Mouse (Mus musculus): ENCODE data around the gene Hmgn3.

Gene Hmgn3

GRCm38 (mm10) chr9:83110406-83111116, 35.9 kb downstream of the Hmgn3 start:
- Histone ChIP-seq H3K27me3 (ENCODE audit: insufficient read depth, low read length) (no peaks in the 10 kb centered on the region), H3K4me3 (replicated peaks; ENCODE audit: low read length) (no peak overlapping the region), H3K36me3 (ENCODE audit: insufficient read depth, low read length) (no peaks in the 10 kb centered on the region), H3K4me1 (replicated peaks; ENCODE audit: low read depth, low read length) (no peaks in the 10 kb centered on the region), H3K9me3 (ENCODE audit: low read length) (no peaks in the 10 kb centered on the region)
- TF ChIP-seq POU5F1 (IDR thresholded peaks at IDR 0.05; ENCODE audit: borderline replicate concordance, low read length), result no peak
- no peak for TF ChIP-seq CTCF (conservative IDR thresholded peaks at IDR 0.05; ENCODE audit: low read length)
- TF ChIP-seq NANOG (IDR thresholded peaks at IDR 0.05; ENCODE audit: borderline replicate concordance, low read length), result no peak

- no peaks in the 10 kb centered on the region for H3K9me3 ChIP-seq (ENCODE audit: low read length)
- H3K4me3 ChIP-seq (replicated peaks; ENCODE audit: low read length), result no peak overlapping the region
- H3K4me1 ChIP-seq (replicated peaks; ENCODE audit: low read depth, low read length), result no peaks in the 10 kb centered on the region
- TF ChIP-seq CTCF (conservative IDR thresholded peaks at IDR 0.05; ENCODE audit: low read length), result no peak
- no peak for TF ChIP-seq NANOG (IDR thresholded peaks at IDR 0.05; ENCODE audit: borderline replicate concordance, low read length)
- TF ChIP-seq POU5F1 (IDR thresholded peaks at IDR 0.05; ENCODE audit: borderline replicate concordance, low read length), result no peak
- no peaks in the 10 kb centered on the region for H3K27me3 ChIP-seq (ENCODE audit: insufficient read depth, low read length)
- no peaks in the 10 kb centered on the region for H3K36me3 ChIP-seq (ENCODE audit: insufficient read depth, low read length)
Measured at GRCm38 (mm10) chr9:83109705-83110104, 36.8 kb downstream of the Hmgn3 start.

GRCm38 (mm10) chr9:83108821-83109220, 37.7 kb downstream of the Hmgn3 start:
- Histone ChIP-seq H3K27me3 (ENCODE audit: insufficient read depth, low read length) (no peaks in the 10 kb centered on the region), H3K4me1 (replicated peaks; ENCODE audit: low read depth, low read length) (no peaks in the 10 kb centered on the region), H3K4me3 (replicated peaks; ENCODE audit: low read length) (no peak overlapping the region), H3K9me3 (ENCODE audit: low read length) (no peaks in the 10 kb centered on the region), H3K36me3 (ENCODE audit: insufficient read depth, low read length) (no peaks in the 10 kb centered on the region)
- TF ChIP-seq CTCF (conservative IDR thresholded peaks at IDR 0.05; ENCODE audit: low read length) (no peak), NANOG (IDR thresholded peaks at IDR 0.05; ENCODE audit: borderline replicate concordance, low read length) (no peak), POU5F1 (IDR thresholded peaks at IDR 0.05; ENCODE audit: borderline replicate concordance, low read length) (no peak)

DNA sequence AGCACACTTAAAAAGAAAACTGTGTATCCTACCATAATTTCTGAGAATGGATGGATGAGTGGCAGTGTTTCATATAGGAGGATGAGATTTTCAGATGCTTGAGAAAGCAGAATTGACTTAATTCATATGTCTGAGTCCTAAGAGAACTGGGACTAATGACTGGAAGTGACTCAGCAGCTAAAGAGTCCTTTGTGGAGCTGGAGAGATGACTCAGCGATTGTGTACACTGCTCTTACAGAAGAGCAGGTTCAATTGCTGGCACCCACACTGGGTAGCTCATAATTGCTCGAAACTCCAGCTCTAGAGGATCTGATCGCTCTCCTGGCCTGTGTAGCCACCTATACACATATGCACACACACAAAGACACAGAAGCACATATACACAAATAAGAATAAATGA, 42.7 kb downstream of the Hmgn3 start:
- Histone ChIP-seq H3K4me3 (replicated peaks; ENCODE audit: low read length) (no peak overlapping the region), H3K27me3 (ENCODE audit: insufficient read depth, low read length) (no peaks in the 10 kb centered on the region), H3K4me1 (replicated peaks; ENCODE audit: low read depth, low read length) (0 out of 2 replicates have a peak, but pooled peaks cover under 1% of the 10 kb centered on the region), H3K9me3 (ENCODE audit: low read length) (no peaks in the 10 kb centered on the region), H3K36me3 (ENCODE audit: insufficient read depth, low read length) (no peaks in the 10 kb centered on the region)
- no peak for TF ChIP-seq NANOG (IDR thresholded peaks at IDR 0.05; ENCODE audit: borderline replicate concordance, low read length)
- TF ChIP-seq POU5F1 (IDR thresholded peaks at IDR 0.05; ENCODE audit: borderline replicate concordance, low read length), result no peak
- no peak for TF ChIP-seq CTCF (conservative IDR thresholded peaks at IDR 0.05; ENCODE audit: low read length)

- Histone ChIP-seq H3K27me3 (ENCODE audit: insufficient read depth, low read length) (no peaks in the 10 kb centered on the region), H3K4me3 (replicated peaks; ENCODE audit: low read length) (no peak overlapping the region), H3K4me1 (replicated peaks; ENCODE audit: low read depth, low read length) (0 out of 2 replicates have a peak, but pooled peaks cover 3% of the 10 kb centered on the region), H3K9me3 (ENCODE audit: low read length) (no peaks in the 10 kb centered on the region), H3K36me3 (ENCODE audit: insufficient read depth, low read length) (no peaks in the 10 kb centered on the region)
- TF ChIP-seq CTCF (conservative IDR thresholded peaks at IDR 0.05; ENCODE audit: low read length) (no peak), NANOG (IDR thresholded peaks at IDR 0.05; ENCODE audit: borderline replicate concordance, low read length) (no peak), POU5F1 (IDR thresholded peaks at IDR 0.05; ENCODE audit: borderline replicate concordance, low read length) (no peak)
Measured at GRCm38 (mm10) chr9:83101691-83102090, 44.8 kb downstream of the Hmgn3 start.

DNA sequence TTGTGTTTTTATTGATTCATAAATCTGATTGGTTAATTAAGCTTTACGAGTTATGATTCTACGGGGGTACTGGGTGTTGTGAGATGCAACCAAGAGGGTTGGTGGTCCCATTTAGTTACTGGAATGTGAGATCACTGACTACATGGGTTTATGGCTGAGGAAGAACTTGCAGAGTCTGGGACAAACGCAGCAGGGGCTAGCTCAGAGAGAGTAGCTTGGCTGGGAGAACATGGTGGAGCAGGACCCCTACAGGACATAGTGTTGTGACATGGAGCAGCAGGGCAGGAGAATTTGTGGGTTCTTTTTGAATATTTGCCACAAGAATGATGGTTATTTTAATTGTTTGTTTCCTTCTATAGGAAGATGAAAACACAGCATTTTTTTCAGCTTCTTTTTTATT, 45.7 kb downstream of the Hmgn3 start:
- H3K27me3 ChIP-seq (ENCODE audit: insufficient read depth, low read length), result no peaks in the 10 kb centered on the region
- TF ChIP-seq CTCF (conservative IDR thresholded peaks at IDR 0.05; ENCODE audit: low read length), result no peak
- no peak for TF ChIP-seq POU5F1 (IDR thresholded peaks at IDR 0.05; ENCODE audit: borderline replicate concordance, low read length)
- no peaks in the 10 kb centered on the region for H3K9me3 ChIP-seq (ENCODE audit: low read length)
- 0 out of 2 replicates have a peak, but pooled peaks cover 3% of the 10 kb centered on the region for H3K4me1 ChIP-seq (replicated peaks; ENCODE audit: low read depth, low read length)
- H3K36me3 ChIP-seq (ENCODE audit: insufficient read depth, low read length), result no peaks in the 10 kb centered on the region
- no peak overlapping the region for H3K4me3 ChIP-seq (replicated peaks; ENCODE audit: low read length)

DNA sequence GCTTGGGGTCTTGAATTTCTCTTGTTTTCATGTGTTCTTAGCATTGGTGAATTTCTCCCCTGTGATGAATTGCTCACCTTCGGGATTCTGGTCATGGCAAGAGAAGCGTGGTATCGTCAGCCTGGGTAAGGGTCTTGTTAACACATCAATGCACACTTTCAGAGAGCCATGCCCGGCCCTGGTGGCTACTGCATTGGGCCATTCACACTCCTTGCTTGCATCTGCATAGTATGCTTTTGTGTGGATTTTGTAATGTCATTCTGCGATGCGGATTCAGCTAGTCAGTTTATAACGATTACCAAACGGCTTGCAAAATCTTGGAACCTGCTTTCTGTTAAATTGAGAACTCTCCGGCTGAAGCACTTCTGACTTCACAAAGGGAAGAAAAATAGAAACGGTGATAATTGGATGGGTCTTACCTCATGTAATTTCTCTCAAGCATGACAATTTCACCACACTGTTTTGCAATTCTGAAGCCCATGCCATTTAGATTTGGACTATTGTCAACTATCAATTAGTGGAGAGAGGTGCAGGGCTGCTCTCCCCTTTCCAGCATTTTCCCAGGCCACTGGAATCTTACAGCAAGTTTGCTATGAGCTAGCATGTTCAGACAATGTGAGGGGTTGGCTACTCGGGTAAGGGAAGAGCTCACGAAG, 47.7 kb downstream of the Hmgn3 start:
- TF ChIP-seq CTCF (conservative IDR thresholded peaks at IDR 0.05; ENCODE audit: low read length) (no peak), POU5F1 (IDR thresholded peaks at IDR 0.05; ENCODE audit: borderline replicate concordance, low read length) (no peak), NANOG (IDR thresholded peaks at IDR 0.05; ENCODE audit: borderline replicate concordance, low read length) (no peak)

GRCm38 (mm10) chr9:83097816-83098215, 48.7 kb downstream of the Hmgn3 start:
- TF ChIP-seq CTCF (conservative IDR thresholded peaks at IDR 0.05; ENCODE audit: low read length) (no peak), POU5F1 (IDR thresholded peaks at IDR 0.05; ENCODE audit: borderline replicate concordance, low read length) (no peak), NANOG (IDR thresholded peaks at IDR 0.05; ENCODE audit: borderline replicate concordance, low read length) (no peak)
- Histone ChIP-seq H3K4me1 (replicated peaks; ENCODE audit: low read depth, low read length) (0 out of 2 replicates have a peak, but pooled peaks cover 3% of the 10 kb centered on the region), H3K9me3 (ENCODE audit: low read length) (no peaks in the 10 kb centered on the region), H3K36me3 (ENCODE audit: insufficient read depth, low read length) (no peaks in the 10 kb centered on the region), H3K4me3 (replicated peaks; ENCODE audit: low read length) (no peak overlapping the region), H3K27me3 (ENCODE audit: insufficient read depth, low read length) (no peaks in the 10 kb centered on the region)

More for the DNA sequence above, 47.7 kb downstream of the Hmgn3 start:
- Histone ChIP-seq H3K4me1 (replicated peaks; ENCODE audit: low read depth, low read length) (0 out of 2 replicates have a peak, but pooled peaks cover 3% of the 10 kb centered on the region), H3K36me3 (ENCODE audit: insufficient read depth, low read length) (no peaks in the 10 kb centered on the region), H3K4me3 (replicated peaks; ENCODE audit: low read length) (no peak overlapping the region), H3K27me3 (ENCODE audit: insufficient read depth, low read length) (no peaks in the 10 kb centered on the region), H3K9me3 (ENCODE audit: low read length) (no peaks in the 10 kb centered on the region)

All from E14TG2a.4 (cell line).